Mouse (Mus musculus): ENCODE measurements around the gene Fmnl2.

GRCm38 (mm10) chr2:52874721-52875120 is 17.1 kb downstream of the Fmnl2 start:
- TF ChIP-seq TBP (conservative IDR thresholded peaks at IDR 0.05; ENCODE audit: low read depth, low read length) (no peak), CTCF (conservative IDR thresholded peaks at IDR 0.05 in 1 of 2, IDR thresholded peaks at IDR 0.05 in 1 of 2; ENCODE audit: low read depth in 2 of 2, low read length in 2 of 2) (no peak), JUND (conservative IDR thresholded peaks at IDR 0.05; ENCODE audit: low read depth, low read length) (no peak), MXI1 (IDR thresholded peaks at IDR 0.05; ENCODE audit: low read depth, low read length) (no peak), MEF2A (IDR thresholded peaks at IDR 0.05; ENCODE audit: borderline replicate concordance, low read depth, low read length) (no peak), TCF12 (IDR thresholded peaks at IDR 0.05; ENCODE audit: low read depth, low read length) (no peak), MAX (IDR thresholded peaks at IDR 0.05; ENCODE audit: low read length) (no peak), NRF1 (IDR thresholded peaks at IDR 0.05; ENCODE audit: low read depth, low read length) (no peak), HCFC1 (IDR thresholded peaks at IDR 0.05; ENCODE audit: low read depth, low read length) (no peak), POLR2A (IDR thresholded peaks at IDR 0.05; ENCODE audit: low read depth, low read length) (no peak), BHLHE40 (IDR thresholded peaks at IDR 0.05; ENCODE audit: low read depth, low read length) (no peak)

All from CH12.LX (cell line).